ENCODE assay signal across 8 mouse cellular contexts in the genomic region with DNA sequence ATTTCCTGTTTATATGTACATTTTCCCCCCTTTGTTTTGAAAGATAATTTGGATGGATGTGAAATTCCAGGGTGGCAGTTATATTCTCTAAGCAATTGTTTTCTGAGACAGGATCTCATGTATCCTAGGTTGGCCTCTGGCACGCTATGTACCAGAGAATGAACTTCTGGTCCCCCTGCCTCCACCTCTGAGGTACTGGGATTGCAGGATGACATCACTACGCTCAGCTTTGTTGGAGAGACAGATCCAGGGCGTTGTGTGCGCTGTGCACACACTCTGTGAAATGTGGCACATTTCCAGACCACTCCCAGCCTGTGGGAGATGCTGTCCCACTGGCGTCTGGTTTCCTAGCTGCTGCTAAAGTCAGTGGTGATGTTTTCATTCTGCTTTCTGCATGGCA. TPM values are rescaled to one million over a fixed set of nuclear protein-coding genes. Genes with fewer than 3 reads are reported as not detected.
DNase-seq lines count a peak whose midpoint lies in the region; ATAC-seq lines count a peak whose summit lies in the region.

No protein-coding gene starts in this region.

- H3K4me3 ChIP-seq in kidney, embryonic 15.5 days (replicated peaks), result no peak overlapping the region

- ATAC-seq in kidney, embryonic 15.5 days (replicated peaks; ENCODE audit: low FRiP score), result peak; percentile 70
- no peak for ATAC-seq in megakaryocyte-erythroid progenitor cell, adult 5-6 weeks (replicated peaks; ENCODE audit: low FRiP score, low TSS enrichment, poor library complexity, severe bottlenecking)
- ATAC-seq in activated CD4-positive, CD25-positive, alpha-beta regulatory T cell, adult 4 months, result no peak

- DNase-seq in cerebellum, postnatal 10 days, result peak; percentile 26 to 40
- DNase-seq in cerebellum, postnatal 25 days, result no peak
- DNase-seq in MN1 (ENCODE audit: low spot score), result peak; percentile 85
- DNase-seq in heart, adult 8-10 months (ENCODE audit: low spot score), result peak; percentile 28
- peak; percentile 42 for DNase-seq in skeletal muscle tissue, adult 2 months (ENCODE audit: low read depth, low spot score)

- peak overlapping the region; percentile 71 for H3K27ac ChIP-seq in kidney, embryonic 15.5 days

- H3K4me1 ChIP-seq in kidney, embryonic 15.5 days, result peaks cover 6% of the 10 kb centered on the region

- no peaks in the 10 kb centered on the region for H3K9me3 ChIP-seq in kidney, embryonic 15.5 days (replicated peaks)

- H3K4me2 ChIP-seq in kidney, embryonic 15.5 days, result 0 out of 2 replicates have a peak overlapping the region, but pooled peaks have one; percentile 8

- no peaks in the 10 kb centered on the region for H3K36me3 ChIP-seq in kidney, embryonic 15.5 days

- H3K27me3 ChIP-seq in kidney, embryonic 15.5 days, result no peaks in the 10 kb centered on the region

- no peak overlapping the region for H3K9ac ChIP-seq in kidney, embryonic 15.5 days

- 21% methylated on average over 5 of the region's 5 CpGs for WGBS in kidney, embryonic 15.5 days

RNA-seq across cellular contexts. Expression of a gene that starts 21.7 kb away (rescaled TPM):
- total RNA-seq in heart, adult 8-10 months (2022), result 1 to 10 TPM; 5.5 to 9.9 (median 8.5) TPM
- polyA plus RNA-seq in kidney, embryonic 15.5 days (2015; fragmentation: Nextera tagmentation; extraction: Ambion mirVana), result 67.5 and 94.5 TPM in 2 replicates
- total RNA-seq in megakaryocyte-erythroid progenitor cell, adult 5-6 weeks (2014; fragmentation: Nextera tagmentation), result 0.48 TPM in 1 of 2 replicates, not detected in the other
- 1.4 TPM in 1 of 2 replicates, not detected in the other for total RNA-seq in megakaryocyte-erythroid progenitor cell, adult 5-6 weeks (2017)
- polyA plus RNA-seq in activated CD4-positive, CD25-positive, alpha-beta regulatory T cell, adult 4 months (2017; shearing (Covaris generic)), result not detected

RNA-seq across cellular contexts. Expression of a gene that starts 35.6 kb away (rescaled TPM):
- total RNA-seq in heart, adult 8-10 months (2022), result 10 to 100 TPM; 36.6 to 56.3 (median 46.4) TPM
- polyA plus RNA-seq in kidney, embryonic 15.5 days (2015; fragmentation: Nextera tagmentation; extraction: Ambion mirVana), result 57.5 and 65.4 TPM in 2 replicates
- total RNA-seq in megakaryocyte-erythroid progenitor cell, adult 5-6 weeks (2014; fragmentation: Nextera tagmentation), result 2.4 and 2.5 TPM in 2 replicates
- total RNA-seq in megakaryocyte-erythroid progenitor cell, adult 5-6 weeks (2017), result 1.9 TPM in 1 of 2 replicates, not detected in the other
- polyA plus RNA-seq in activated CD4-positive, CD25-positive, alpha-beta regulatory T cell, adult 4 months (2017; shearing (Covaris generic)), result 1 to 10 TPM in 1 of 2 experiments, not detected in 1; 5.0 TPM

Comparison
In these comparisons a context has a peak if more than half of its experiments do, and no peak if none do; other contexts are left out.
1. DNase-seq: peak in cerebellum, postnatal 10 days (2 of 2), MN1 (single experiment), heart, adult 8-10 months (single experiment) and skeletal muscle tissue, adult 2 months (single experiment); none in cerebellum, postnatal 25 days (0 of 2).
2. RNA of a gene that starts 35.6 kb away (total RNA-seq): 36.6 to 56.3 TPM in heart, adult 8-10 months; 1.9 to 2.5 TPM in megakaryocyte-erythroid progenitor cell, adult 5-6 weeks; every median in the first group is over 10 times any median in the second.